Mouse (Mus musculus): ENCODE measurements around the gene Ccdc106. TPM values are rescaled to one million over a fixed set of nuclear protein-coding genes. Genes with fewer than 3 reads are reported as not detected.

The Ccdc106 gene
- polyA plus RNA-seq, 1 experiment from 2014 or later = 25.5 TPM

DNA sequence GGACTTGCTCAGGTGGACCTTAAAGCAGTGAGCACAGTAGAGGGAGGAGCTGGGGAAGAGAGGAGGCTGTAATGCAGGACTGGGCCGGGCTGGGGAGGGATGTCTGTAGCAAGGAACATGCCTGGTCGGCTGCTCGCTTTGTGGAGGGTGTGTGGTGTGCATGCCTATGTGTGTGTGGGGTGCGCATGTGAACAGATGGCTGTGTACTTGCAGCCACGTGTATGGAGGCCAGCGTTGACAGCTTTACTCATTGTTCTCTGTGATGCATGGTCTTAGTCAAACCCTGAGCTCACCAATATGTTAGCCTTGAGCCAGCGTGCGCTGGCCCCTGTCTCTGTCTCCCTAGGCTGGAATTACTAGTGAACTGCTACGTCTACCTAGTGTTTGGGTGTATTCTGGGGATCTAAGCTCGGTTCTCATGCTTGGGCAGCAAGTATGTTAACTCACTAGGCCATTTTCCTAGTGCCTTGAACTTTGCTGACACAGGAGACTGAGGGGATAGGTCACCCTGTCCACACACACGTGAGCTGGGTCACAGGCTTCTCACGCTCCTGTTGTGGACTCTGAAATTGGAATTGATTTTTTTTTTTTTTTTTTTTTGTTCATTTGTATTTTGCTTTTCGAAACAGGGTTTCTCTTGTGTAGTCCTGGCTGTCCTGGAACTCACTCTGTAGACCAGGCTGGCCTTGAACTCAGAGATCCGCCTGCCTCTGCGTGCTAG lies 70.8 kb downstream of the Ccdc106 start:
- Histone ChIP-seq H3K27ac (ENCODE audit: low read depth, low read length) (no peak overlapping the region), H3K4me1 (ENCODE audit: control insufficient read depth, insufficient read depth, low read length) (0 out of 2 replicates have a peak, but pooled peaks cover 6% of the 10 kb centered on the region), H3K4me3 (ENCODE audit: low read length) (no peak overlapping the region), H3K4me2 (replicated peaks; ENCODE audit: low read depth, low read length) (no peak overlapping the region), H3K9ac (ENCODE audit: low read depth, low read length) (no peak overlapping the region), H3K9me3 (ENCODE audit: control insufficient read depth, low read length) (no peaks in the 10 kb centered on the region), H3K36me3 (ENCODE audit: control insufficient read depth, insufficient read depth, low read length) (peaks cover 67% of the 10 kb centered on the region), H3K27me3 (ENCODE audit: control insufficient read depth, insufficient read depth, low read length) (no peaks in the 10 kb centered on the region)
- ATAC-seq (ENCODE audit: low FRiP score, low TSS enrichment) = no peak
- WGBS = 87% methylated on average over 15 of the region's 15 CpGs

DNA sequence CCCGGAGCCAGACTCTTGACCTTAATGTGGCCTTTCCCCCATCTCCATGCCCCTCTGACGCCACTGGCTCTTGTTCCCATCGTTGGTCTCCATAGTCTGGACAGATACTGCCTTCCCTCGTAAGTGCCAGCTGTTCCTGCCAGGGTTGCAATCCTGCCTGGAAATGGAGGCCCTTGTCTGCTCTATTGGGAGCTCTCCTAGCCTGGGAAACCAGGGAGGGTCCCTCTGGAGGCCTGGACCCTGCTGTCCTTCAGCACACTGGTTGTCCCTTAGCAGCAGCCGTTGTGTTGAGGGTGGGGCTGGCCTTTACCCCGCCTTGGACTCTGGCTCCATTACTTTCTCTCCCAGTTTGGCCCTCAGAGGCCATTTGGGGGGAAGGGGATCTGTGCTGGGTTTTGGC lies 72.0 kb downstream of the Ccdc106 start:
- WGBS = 81% methylated on average over 6 of the region's 6 CpGs
- Histone ChIP-seq H3K4me3 (ENCODE audit: low read length) (no peak overlapping the region), H3K9me3 (ENCODE audit: control insufficient read depth, low read length) (no peaks in the 10 kb centered on the region), H3K9ac (ENCODE audit: low read depth, low read length) (no peak overlapping the region), H3K27ac (ENCODE audit: low read depth, low read length) (no peak overlapping the region), H3K4me2 (replicated peaks; ENCODE audit: low read depth, low read length) (no peak overlapping the region), H3K36me3 (ENCODE audit: control insufficient read depth, insufficient read depth, low read length) (peaks cover 73% of the 10 kb centered on the region), H3K27me3 (ENCODE audit: control insufficient read depth, insufficient read depth, low read length) (no peaks in the 10 kb centered on the region), H3K4me1 (ENCODE audit: control insufficient read depth, insufficient read depth, low read length) (0 out of 2 replicates have a peak, but pooled peaks cover 3% of the 10 kb centered on the region)
- no peak for ATAC-seq (ENCODE audit: low FRiP score, low TSS enrichment)

DNA sequence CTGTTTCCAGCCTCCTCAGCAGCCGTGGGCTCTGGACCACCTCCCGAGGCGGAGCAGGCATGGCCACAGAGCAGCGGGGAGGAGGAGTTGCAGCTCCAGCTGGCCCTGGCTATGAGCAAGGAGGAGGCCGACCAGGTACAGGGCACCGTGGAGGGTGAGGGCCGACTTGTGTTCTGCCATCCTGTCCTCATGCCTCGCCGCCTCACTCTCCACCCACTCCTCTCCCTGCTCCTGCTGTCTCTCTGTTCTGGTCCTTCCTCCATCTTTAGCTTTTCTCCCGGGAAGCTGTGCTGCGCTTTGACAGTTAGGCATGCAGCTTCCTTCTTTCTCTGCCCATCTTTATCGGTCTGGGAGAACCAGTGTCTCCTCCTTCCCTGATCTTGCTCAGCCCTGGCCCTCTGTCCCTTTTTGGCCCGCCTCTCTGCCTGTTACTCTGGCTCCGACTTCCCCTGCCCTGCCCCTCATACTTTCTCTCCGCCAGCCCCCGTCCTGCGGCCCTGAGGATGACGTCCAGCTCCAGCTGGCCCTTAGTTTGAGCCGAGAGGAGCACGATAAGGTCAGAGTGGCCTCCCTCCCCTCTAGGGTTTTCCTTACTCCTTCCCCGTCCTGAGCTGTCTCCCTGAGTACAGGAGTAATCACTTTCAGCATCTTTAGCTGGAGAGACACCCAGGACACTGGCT lies 72.6 kb downstream of the Ccdc106 start:
- Histone ChIP-seq H3K4me2 (replicated peaks; ENCODE audit: low read depth, low read length) (no peak overlapping the region), H3K4me3 (ENCODE audit: low read length) (no peak overlapping the region), H3K4me1 (ENCODE audit: control insufficient read depth, insufficient read depth, low read length) (no peaks in the 10 kb centered on the region), H3K9ac (ENCODE audit: low read depth, low read length) (no peak overlapping the region), H3K27ac (ENCODE audit: low read depth, low read length) (no peak overlapping the region), H3K27me3 (ENCODE audit: control insufficient read depth, insufficient read depth, low read length) (no peaks in the 10 kb centered on the region), H3K36me3 (ENCODE audit: control insufficient read depth, insufficient read depth, low read length) (peaks cover 78% of the 10 kb centered on the region), H3K9me3 (ENCODE audit: control insufficient read depth, low read length) (no peaks in the 10 kb centered on the region)
- 83% methylated on average over 20 of the region's 21 CpGs for WGBS
- ATAC-seq (ENCODE audit: low FRiP score, low TSS enrichment) = no peak

DNA sequence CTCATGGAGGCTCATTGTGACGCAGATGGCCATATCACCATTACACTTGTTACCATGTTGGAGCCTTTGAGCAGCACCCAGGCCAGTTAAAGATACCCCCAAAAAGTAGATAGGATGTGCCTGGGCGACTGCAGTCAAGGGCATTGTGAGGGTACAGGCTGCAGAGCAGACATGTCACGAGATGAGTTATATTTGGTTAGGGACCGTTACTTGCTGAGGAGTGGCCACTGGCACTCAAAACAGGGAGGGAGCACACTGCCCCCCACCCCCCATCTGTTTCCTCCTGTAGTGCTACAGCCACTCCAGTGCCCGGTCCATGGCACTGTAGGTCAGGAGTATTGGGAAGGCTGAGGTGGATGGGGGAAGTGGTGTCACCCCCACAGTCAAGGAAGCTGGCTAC lies 78.4 kb downstream of the Ccdc106 start:
- Histone ChIP-seq H3K4me1 (ENCODE audit: control insufficient read depth, insufficient read depth, low read length) (no peaks in the 10 kb centered on the region), H3K4me3 (ENCODE audit: low read length) (no peak overlapping the region), H3K27ac (ENCODE audit: low read depth, low read length) (no peak overlapping the region), H3K9ac (ENCODE audit: low read depth, low read length) (no peak overlapping the region), H3K4me2 (replicated peaks; ENCODE audit: low read depth, low read length) (no peak overlapping the region), H3K9me3 (ENCODE audit: control insufficient read depth, low read length) (no peaks in the 10 kb centered on the region), H3K27me3 (ENCODE audit: control insufficient read depth, insufficient read depth, low read length) (no peaks in the 10 kb centered on the region), H3K36me3 (ENCODE audit: control insufficient read depth, insufficient read depth, low read length) (peaks cover 53% of the 10 kb centered on the region)
- ATAC-seq (ENCODE audit: low FRiP score, low TSS enrichment) = no peak
- 91% methylated on average over 5 of the region's 5 CpGs for WGBS

DNA sequence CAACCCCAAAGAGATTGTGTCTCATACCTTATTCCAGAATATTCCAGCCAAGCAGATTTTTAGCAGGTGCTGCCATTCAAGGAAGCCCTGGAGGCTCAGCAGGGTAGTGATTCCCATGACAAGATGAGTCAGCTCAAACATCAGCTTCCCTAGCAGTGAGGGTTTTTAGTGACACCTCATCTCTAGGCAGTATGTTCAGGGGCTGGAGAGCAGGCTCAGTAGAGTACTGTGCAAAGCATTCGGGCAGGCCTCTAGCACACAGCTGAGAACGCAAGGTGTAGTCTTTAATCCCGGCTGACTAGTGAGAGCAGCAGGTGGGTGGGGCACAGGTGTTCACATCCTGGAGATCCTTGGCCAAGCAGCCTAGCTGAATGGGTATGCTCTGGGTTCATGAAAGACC lies 79.4 kb downstream of the Ccdc106 start:
- peaks cover 43% of the 10 kb centered on the region for H3K36me3 ChIP-seq (ENCODE audit: control insufficient read depth, insufficient read depth, low read length)
- 91% methylated on average over 3 of the region's 3 CpGs for WGBS
- no peak overlapping the region for H3K9ac ChIP-seq (ENCODE audit: low read depth, low read length)

DNA sequence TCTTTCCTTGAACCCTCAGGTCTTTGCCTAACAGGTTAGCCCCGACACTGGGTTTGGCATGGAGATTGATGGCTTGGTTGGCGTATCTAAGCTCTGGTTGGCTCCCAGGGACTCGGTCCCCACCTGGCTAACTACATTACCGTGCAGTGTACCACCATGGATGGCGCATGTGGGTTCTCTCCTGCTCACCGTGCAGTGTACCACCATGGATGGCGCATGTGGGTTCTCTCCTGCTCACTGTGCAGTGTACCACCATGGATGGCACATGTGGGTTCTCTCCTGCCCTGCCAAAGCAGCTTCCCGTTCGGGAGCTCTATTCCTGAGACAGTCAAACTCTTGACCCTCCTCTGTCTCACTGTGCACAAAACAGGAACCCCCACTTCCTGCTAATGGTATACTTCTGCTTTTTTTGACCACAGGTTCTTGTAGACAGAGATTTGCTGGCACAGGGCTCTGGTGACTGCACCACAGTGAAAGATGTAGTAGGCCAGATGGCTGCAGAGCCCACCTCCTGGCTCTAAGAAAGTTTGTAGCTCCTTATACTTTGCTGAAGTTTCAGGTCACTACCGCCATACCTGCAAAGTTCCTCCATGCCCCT lies 80.8 kb downstream of the Ccdc106 start:
- H3K4me2 ChIP-seq (replicated peaks; ENCODE audit: low read depth, low read length) = no peak overlapping the region
- no peak for ATAC-seq (ENCODE audit: low FRiP score, low TSS enrichment)
- no peaks in the 10 kb centered on the region for H3K4me1 ChIP-seq (ENCODE audit: control insufficient read depth, insufficient read depth, low read length)
- H3K9me3 ChIP-seq (ENCODE audit: control insufficient read depth, low read length) = no peaks in the 10 kb centered on the region
- H3K27ac ChIP-seq (ENCODE audit: low read depth, low read length) = no peak overlapping the region
- no peak overlapping the region for H3K9ac ChIP-seq (ENCODE audit: low read depth, low read length)
- no peaks in the 10 kb centered on the region for H3K27me3 ChIP-seq (ENCODE audit: control insufficient read depth, insufficient read depth, low read length)
- no peak overlapping the region for H3K4me3 ChIP-seq (ENCODE audit: low read length)
- 89% methylated on average over 10 of the region's 10 CpGs for WGBS
- H3K36me3 ChIP-seq (ENCODE audit: control insufficient read depth, insufficient read depth, low read length) = peaks cover 30% of the 10 kb centered on the region

More for the DNA sequence above, 79.4 kb downstream of the Ccdc106 start:
- no peak overlapping the region for H3K27ac ChIP-seq (ENCODE audit: low read depth, low read length)
- no peak overlapping the region for H3K4me3 ChIP-seq (ENCODE audit: low read length)
- H3K4me1 ChIP-seq (ENCODE audit: control insufficient read depth, insufficient read depth, low read length) = no peaks in the 10 kb centered on the region
- H3K27me3 ChIP-seq (ENCODE audit: control insufficient read depth, insufficient read depth, low read length) = no peaks in the 10 kb centered on the region
- no peaks in the 10 kb centered on the region for H3K9me3 ChIP-seq (ENCODE audit: control insufficient read depth, low read length)
- H3K4me2 ChIP-seq (replicated peaks; ENCODE audit: low read depth, low read length) = no peak overlapping the region
- no peak for ATAC-seq (ENCODE audit: low FRiP score, low TSS enrichment)

DNA sequence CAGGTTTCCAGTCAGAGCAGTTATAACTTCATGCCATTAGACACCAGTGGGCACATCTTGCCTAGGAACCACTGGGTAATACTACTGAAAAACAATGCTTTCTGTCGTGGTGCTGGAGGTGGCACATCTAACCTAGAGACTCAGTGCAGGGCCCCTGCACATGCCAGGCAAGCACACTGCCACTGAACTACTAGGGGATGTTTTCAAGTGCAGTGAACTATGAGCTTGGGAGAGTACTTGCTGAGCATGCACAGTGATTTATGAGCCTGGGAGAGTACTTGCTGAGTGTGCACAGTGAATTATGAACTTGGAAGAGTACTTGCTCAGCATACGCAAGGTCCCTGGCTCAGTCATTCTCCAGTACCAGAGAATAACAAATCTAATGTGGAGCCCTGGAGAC lies 82.2 kb downstream of the Ccdc106 start:
- Histone ChIP-seq H3K36me3 (ENCODE audit: control insufficient read depth, insufficient read depth, low read length) (peaks cover 17% of the 10 kb centered on the region), H3K27me3 (ENCODE audit: control insufficient read depth, insufficient read depth, low read length) (no peaks in the 10 kb centered on the region), H3K4me3 (ENCODE audit: low read length) (no peak overlapping the region), H3K4me1 (ENCODE audit: control insufficient read depth, insufficient read depth, low read length) (no peaks in the 10 kb centered on the region), H3K27ac (ENCODE audit: low read depth, low read length) (no peak overlapping the region), H3K9ac (ENCODE audit: low read depth, low read length) (no peak overlapping the region), H3K9me3 (ENCODE audit: control insufficient read depth, low read length) (no peaks in the 10 kb centered on the region), H3K4me2 (replicated peaks; ENCODE audit: low read depth, low read length) (no peak overlapping the region)
- no peak for ATAC-seq (ENCODE audit: low FRiP score, low TSS enrichment)
- WGBS = 88% methylated on average over 2 of the region's 2 CpGs

DNA sequence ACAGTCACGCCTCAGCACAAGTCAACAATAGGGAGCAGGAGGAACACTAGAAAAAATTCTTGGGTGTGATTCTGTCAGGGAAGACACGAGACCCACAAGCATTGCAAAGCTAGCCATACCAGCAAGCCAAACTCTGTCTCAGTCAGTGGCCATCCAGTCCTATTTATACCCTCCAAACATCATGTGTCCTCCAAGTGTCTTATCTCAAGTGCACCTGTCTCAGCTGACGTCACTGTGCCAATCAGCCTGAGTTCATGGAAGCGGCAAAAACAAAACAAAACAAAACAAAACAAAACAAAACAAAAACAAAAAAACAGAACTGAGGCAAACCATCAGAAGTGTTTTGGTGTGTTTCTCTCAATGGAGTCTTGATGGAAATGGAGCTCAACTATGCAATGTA lies 87.9 kb downstream of the Ccdc106 start:
- H3K4me2 ChIP-seq (replicated peaks; ENCODE audit: low read depth, low read length) = no peak overlapping the region
- no peak for ATAC-seq (ENCODE audit: low FRiP score, low TSS enrichment)
- H3K36me3 ChIP-seq (ENCODE audit: control insufficient read depth, insufficient read depth, low read length) = no peaks in the 10 kb centered on the region
- H3K27ac ChIP-seq (ENCODE audit: low read depth, low read length) = no peak overlapping the region
- no peaks in the 10 kb centered on the region for H3K27me3 ChIP-seq (ENCODE audit: control insufficient read depth, insufficient read depth, low read length)
- WGBS = 78% methylated on average over 4 of the region's 4 CpGs
- H3K9ac ChIP-seq (ENCODE audit: low read depth, low read length) = no peak overlapping the region
- no peaks in the 10 kb centered on the region for H3K4me1 ChIP-seq (ENCODE audit: control insufficient read depth, insufficient read depth, low read length)
- H3K4me3 ChIP-seq (ENCODE audit: low read length) = no peak overlapping the region
- peaks cover 5% of the 10 kb centered on the region for H3K9me3 ChIP-seq (ENCODE audit: control insufficient read depth, low read length)

DNA sequence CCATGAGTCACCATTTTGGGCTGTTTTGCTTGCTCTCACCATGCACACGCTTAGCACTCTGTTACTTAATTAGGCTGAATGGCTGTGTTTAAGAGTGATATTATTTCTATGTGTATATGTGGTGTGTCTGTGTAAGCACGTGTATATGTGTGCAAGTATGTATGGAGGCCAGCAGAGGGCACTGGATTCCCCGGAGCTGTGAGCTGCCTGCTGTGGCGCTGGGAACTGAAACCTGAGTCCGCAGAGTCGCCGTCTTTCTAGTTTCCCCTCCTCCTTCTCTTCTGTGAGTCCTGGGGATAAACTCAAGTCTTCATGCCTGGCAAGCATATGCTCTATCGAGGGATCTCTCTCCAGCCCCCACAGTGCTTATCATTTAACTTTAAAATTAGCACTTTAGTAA lies 88.9 kb downstream of the Ccdc106 start:
- Histone ChIP-seq H3K4me2 (replicated peaks; ENCODE audit: low read depth, low read length) (no peak overlapping the region), H3K27ac (ENCODE audit: low read depth, low read length) (no peak overlapping the region), H3K4me3 (ENCODE audit: low read length) (no peak overlapping the region), H3K36me3 (ENCODE audit: control insufficient read depth, insufficient read depth, low read length) (no peaks in the 10 kb centered on the region), H3K9me3 (ENCODE audit: control insufficient read depth, low read length) (peaks cover 5% of the 10 kb centered on the region), H3K4me1 (ENCODE audit: control insufficient read depth, insufficient read depth, low read length) (no peaks in the 10 kb centered on the region), H3K27me3 (ENCODE audit: control insufficient read depth, insufficient read depth, low read length) (no peaks in the 10 kb centered on the region), H3K9ac (ENCODE audit: low read depth, low read length) (no peak overlapping the region)
- no peak for ATAC-seq (ENCODE audit: low FRiP score, low TSS enrichment)
- WGBS = 83% methylated on average over 8 of the region's 8 CpGs

Measured in kidney, embryonic 14.5 days (tissue).